Mouse (Mus musculus) liver, adult 2 months (tissue): ENCODE data around the gene Card19. TPM values are rescaled to one million over a fixed set of nuclear protein-coding genes. Genes with fewer than 3 reads are reported as not detected.

Experiments
- DNase-seq: peaks from one replicate; pipeline ENCODE4 v3.0.0-alpha.2; 2011; ENCODE audit warnings: low read depth, low spot score; ENCODE audit errors: extremely low read depth
- H3K27ac ChIP-seq: fragments of 200-500 bp; replicated peaks from 2 replicates; pipeline ENCODE4 v1.5.1; 2012; ENCODE audit warnings: low read depth, mild to moderate bottlenecking, control low read depth, inconsistent platforms, low read length; ENCODE audit not compliant: insufficient read depth
- H3K27me3 ChIP-seq: fragments of 200-500 bp; 2 replicates; pipeline ENCODE4 v1.6.1; 2012; ENCODE audit warnings: mild to moderate bottlenecking, moderate library complexity, low read length, inconsistent platforms; ENCODE audit not compliant: control insufficient read depth, insufficient read depth
- H3K36me3 ChIP-seq: fragments of 200-500 bp; 2 replicates; pipeline ENCODE4 v1.6.1; 2012; ENCODE audit warnings: low read length, inconsistent platforms; ENCODE audit not compliant: control insufficient read depth, insufficient read depth
- H3K4me1 ChIP-seq: fragments of 200-500 bp; 2 replicates; pipeline ENCODE4 v1.6.1; 2011; ENCODE audit warnings: low read length; ENCODE audit not compliant: control insufficient read depth, insufficient read depth
- H3K4me3 ChIP-seq: fragments of 200-500 bp; 2 replicates; pipeline ENCODE4 v1.5.1; 2011; ENCODE audit warnings: low read depth, mild to moderate bottlenecking, control low read depth, low read length, moderate library complexity; ENCODE audit not compliant: insufficient read depth
- H3K79me2 ChIP-seq: fragments of 200-500 bp; 2 replicates; pipeline ENCODE4 v1.6.1; 2012; ENCODE audit warnings: inconsistent platforms, mild to moderate bottlenecking, low read length, moderate library complexity; ENCODE audit not compliant: control insufficient read depth, insufficient read depth
- H3K9ac ChIP-seq: fragments of 200-500 bp; 2 replicates; pipeline ENCODE4 v1.6.1; 2012; ENCODE audit warnings: low read depth, mild to moderate bottlenecking, control low read depth, inconsistent platforms, low read length
- CTCF ChIP-seq: fragments of 200-500 bp; IDR thresholded peaks from 2 replicates; pipeline ENCODE4 v1.5.1; 2011; ENCODE audit warnings: low read depth, low read length, control low read depth
- POLR2A ChIP-seq: fragments of 200-500 bp; IDR thresholded peaks from 2 replicates; pipeline ENCODE4 v1.6.1; 2011; ENCODE audit warnings: low read length, control low read depth; ENCODE audit not compliant: insufficient read depth; ENCODE audit errors: extremely low read depth
- WGBS: fragments of 180-500 bp; shearing (Covaris S2); methylation state at CpG from one replicate; pipeline ENCODE4 v1.1.7; 2018; 5-methylcytosine and 5-hydroxymethylcytosine counted together
- polyA plus RNA-seq: library from polyadenylated mRNA; depleted of rRNA; stranded (reverse); fragments of >200 nt; gene quantifications from 2 replicates; pipeline ENCODE4 v1.2.3, GENCODE M21; 2012
- total RNA-seq: library from RNA; depleted of rRNA; stranded (reverse); fragments of >200 nt; gene quantifications from 2 replicates; pipeline ENCODE4 v1.2.3, GENCODE M21; 2014

Gene Card19
- total and polyA plus RNA-seq, 2 experiments, result 11.2 to 38.0 TPM

DNA sequence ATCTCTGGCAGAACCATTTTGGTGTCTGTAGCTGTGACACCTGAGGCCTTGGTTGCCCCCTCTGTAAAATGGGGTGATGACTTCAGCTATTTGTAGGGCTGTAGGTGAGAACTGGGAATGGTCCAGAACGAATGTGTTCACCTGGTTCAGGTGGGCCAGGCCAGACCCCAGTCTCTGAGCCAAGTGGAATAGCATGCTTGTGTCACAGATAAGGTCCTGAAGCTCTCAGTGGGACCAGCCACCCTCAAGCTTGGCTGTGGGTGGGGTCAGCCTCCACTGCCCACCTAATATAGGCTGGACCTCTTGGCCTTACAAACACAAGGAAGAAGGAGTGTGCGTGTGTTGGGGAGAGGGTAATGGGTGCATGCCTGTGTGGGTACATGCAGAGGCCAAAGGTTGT is 9.5 kb downstream of the Card19 start:
- no peak overlapping the region for H3K9ac ChIP-seq
- no peak for DNase-seq
- WGBS, result 97% methylated on average over 2 of the region's 2 CpGs
- no peaks in the 10 kb centered on the region for H3K4me1 ChIP-seq
- TF ChIP-seq POLR2A (no peak), CTCF (no peak)
- H3K27ac ChIP-seq, result no peak overlapping the region
- H3K79me2 ChIP-seq, result no peaks in the 10 kb centered on the region
- no peak overlapping the region for H3K4me3 ChIP-seq
- H3K36me3 ChIP-seq, result no peaks in the 10 kb centered on the region
- no peaks in the 10 kb centered on the region for H3K27me3 ChIP-seq

DNA sequence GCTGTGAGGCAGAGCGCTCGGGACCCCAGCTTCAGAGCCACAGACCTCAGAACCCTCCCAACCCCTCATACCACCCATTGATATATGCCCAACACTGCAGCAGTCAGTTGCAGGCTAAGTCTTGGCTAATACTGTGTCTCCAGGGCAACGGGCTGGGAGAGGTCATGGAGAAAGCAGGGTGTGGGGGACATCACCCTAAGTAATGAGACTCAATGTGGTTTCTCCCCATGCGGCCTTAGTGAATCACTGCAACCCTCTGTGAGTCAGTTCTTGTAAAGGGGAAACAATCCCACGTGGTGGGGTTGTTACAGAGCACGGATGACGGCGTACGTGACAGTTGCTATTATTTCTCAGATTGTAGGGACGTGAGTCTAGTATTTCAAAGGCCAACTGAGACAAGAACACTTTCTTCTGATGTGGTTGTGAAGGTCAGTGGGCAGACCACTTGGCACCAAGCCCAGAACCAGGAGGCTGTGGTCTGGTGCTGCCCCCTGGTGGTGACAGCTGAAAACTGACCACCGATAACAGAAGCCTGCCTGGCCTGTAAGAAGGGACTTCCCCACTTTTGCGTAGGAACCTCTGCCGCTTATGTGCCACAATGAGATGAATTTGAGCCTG is 10.3 kb downstream of the Card19 start:
- Histone ChIP-seq H3K4me3 (no peak overlapping the region), H3K27me3 (no peaks in the 10 kb centered on the region), H3K36me3 (no peaks in the 10 kb centered on the region), H3K4me1 (no peaks in the 10 kb centered on the region), H3K9ac (no peak overlapping the region), H3K27ac (no peak overlapping the region), H3K79me2 (no peaks in the 10 kb centered on the region)
- DNase-seq, result peak; percentile 43
- 50% methylated on average over 13 of the region's 13 CpGs for WGBS
- TF ChIP-seq POLR2A (no peak), CTCF (peak; percentile 98)

DNA sequence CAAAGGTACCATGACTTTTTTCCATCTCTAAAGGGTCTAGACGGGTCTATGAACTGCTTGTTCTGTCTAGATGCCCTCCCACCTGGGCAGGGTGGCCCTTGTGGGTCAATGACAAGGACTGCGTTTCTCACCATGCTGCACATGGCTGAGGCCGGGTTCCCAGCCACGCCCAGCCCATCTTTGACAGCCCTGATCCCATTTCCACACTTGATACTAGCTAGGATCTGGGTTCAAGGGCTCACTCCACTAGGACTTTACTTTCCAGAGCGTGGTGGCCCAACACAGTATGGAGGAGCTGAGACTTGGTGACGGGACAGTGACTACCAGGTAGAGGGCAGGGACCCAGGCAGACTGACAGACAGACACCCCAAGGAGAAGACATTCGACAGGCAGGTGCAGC is 13.3 kb downstream of the Card19 start:
- H3K4me3 ChIP-seq, result no peak overlapping the region
- no peak overlapping the region for H3K27ac ChIP-seq
- H3K4me1 ChIP-seq, result no peaks in the 10 kb centered on the region
- H3K79me2 ChIP-seq, result no peaks in the 10 kb centered on the region
- DNase-seq, result no peak
- H3K36me3 ChIP-seq, result no peaks in the 10 kb centered on the region
- TF ChIP-seq POLR2A (no peak), CTCF (no peak)
- no peak overlapping the region for H3K9ac ChIP-seq
- H3K27me3 ChIP-seq, result no peaks in the 10 kb centered on the region
- 97% methylated on average over 7 of the region's 7 CpGs for WGBS

DNA sequence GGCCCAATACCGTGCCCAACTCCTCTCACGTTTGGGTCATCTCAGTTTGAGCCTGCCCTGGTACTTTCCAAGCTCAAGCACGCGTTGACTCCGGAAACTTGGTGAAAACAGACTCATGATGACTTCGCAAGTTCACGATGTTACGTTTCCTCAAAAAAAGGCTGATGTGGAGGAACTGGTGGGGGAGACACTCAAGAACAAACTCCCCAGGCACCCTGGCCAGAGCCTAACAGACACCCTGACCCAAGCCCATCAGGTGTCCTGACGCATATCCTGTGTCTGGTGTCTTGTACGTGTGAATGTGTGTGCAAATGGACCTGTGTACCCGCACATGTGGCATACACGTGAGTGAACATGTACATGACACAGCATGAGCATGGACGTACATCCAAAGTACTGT is 15.1 kb downstream of the Card19 start:
- peak; percentile 48 for DNase-seq
- peaks cover 5% of the 10 kb centered on the region for H3K36me3 ChIP-seq
- TF ChIP-seq CTCF, result no peak
- TF ChIP-seq POLR2A, result no peak
- H3K9ac ChIP-seq, result no peak overlapping the region
- no peaks in the 10 kb centered on the region for H3K27me3 ChIP-seq
- H3K4me1 ChIP-seq, result peaks cover 2% of the 10 kb centered on the region
- H3K79me2 ChIP-seq, result no peaks in the 10 kb centered on the region
- WGBS, result 85% methylated on average over 13 of the region's 13 CpGs
- H3K27ac ChIP-seq, result peak overlapping the region; percentile 1; the same call in 1 of the 2 replicates
- H3K4me3 ChIP-seq, result no peak overlapping the region

DNA sequence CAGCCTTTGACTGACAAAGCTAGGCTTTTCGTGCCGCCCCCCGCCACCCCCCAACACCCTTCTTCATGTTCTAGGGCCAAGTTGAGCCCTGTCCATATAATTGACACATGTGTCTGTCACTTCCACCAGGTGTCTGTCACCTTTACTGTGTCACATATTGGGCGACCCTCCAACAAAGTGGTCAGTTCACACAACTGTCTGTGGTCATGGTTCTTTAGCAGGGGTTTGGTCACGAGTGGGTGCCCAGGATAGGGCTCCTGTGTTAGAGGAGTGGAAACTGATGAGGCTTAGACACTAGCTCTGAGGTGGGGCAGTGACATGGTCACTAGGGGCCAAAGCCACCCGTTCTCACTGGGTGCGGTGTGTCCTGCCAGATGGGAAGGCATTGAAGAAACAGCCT is 15.9 kb downstream of the Card19 start:
- H3K9ac ChIP-seq, result no peak overlapping the region
- no peaks in the 10 kb centered on the region for H3K27me3 ChIP-seq
- peaks cover 2% of the 10 kb centered on the region for H3K4me1 ChIP-seq
- no peaks in the 10 kb centered on the region for H3K79me2 ChIP-seq
- H3K4me3 ChIP-seq, result no peak overlapping the region
- no peak overlapping the region for H3K27ac ChIP-seq
- no peak for TF ChIP-seq CTCF
- TF ChIP-seq POLR2A, result no peak
- DNase-seq, result no peak
- peaks cover 12% of the 10 kb centered on the region for H3K36me3 ChIP-seq
- WGBS, result 96% methylated on average over 7 of the region's 7 CpGs

DNA sequence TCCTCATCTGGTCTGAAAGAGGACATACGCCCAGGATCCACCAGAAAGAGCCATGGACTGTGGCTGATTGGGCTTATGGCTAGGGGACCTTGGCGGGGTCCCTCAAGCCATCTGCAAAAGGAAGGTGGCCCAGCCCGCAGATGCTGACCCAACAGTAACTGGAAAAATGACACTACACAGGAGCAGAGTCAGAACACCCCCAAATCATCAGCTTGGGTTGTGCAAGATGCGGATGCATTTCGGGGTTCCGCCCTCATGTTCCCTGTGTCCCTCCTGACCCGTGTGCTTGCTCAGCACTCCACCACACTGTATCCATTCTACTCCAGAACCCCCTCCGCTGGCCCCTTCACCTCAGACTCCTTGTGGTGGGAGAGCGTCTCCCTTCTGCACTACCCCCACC is 17.1 kb downstream of the Card19 start:
- Histone ChIP-seq H3K36me3 (peaks cover 15% of the 10 kb centered on the region), H3K79me2 (no peaks in the 10 kb centered on the region), H3K4me1 (peaks cover 2% of the 10 kb centered on the region), H3K27me3 (no peaks in the 10 kb centered on the region), H3K4me3 (no peak overlapping the region), H3K9ac (no peak overlapping the region), H3K27ac (0 out of 2 replicates have a peak overlapping the region, but pooled peaks have one; percentile 15)
- WGBS, result 90% methylated on average over 9 of the region's 9 CpGs
- no peak for DNase-seq
- TF ChIP-seq CTCF, result no peak
- no peak for TF ChIP-seq POLR2A
